Mouse (Mus musculus) hindbrain, embryonic 14.5 days (tissue): ENCODE measurements around the gene Lmx1a. TPM values are rescaled to one million over a fixed set of nuclear protein-coding genes. Genes with fewer than 3 reads are reported as not detected.
A peak's percentile ranks its signal among the peaks of the same experiment; 100 is the strongest.

Source experiments
- ATAC-seq: fragments of 200-750 bp; cut with Nextera tagmentation; 2 replicates; pipeline ENCODE4 v1.8.0; 2017; ENCODE audit warnings: moderate number of reproducible peaks, mild to moderate bottlenecking, moderate TSS enrichment, moderate library complexity; ENCODE audit not compliant: low FRiP score
- DNase-seq: peaks from one replicate; pipeline ENCODE4 v3.0.0-alpha.2; 2015; ENCODE audit warnings: low spot score
- H3K27ac ChIP-seq: fragments of 300-500 bp; sonication (generic); 2 replicates; pipeline ENCODE4 v1.5.1; 2014; ENCODE audit warnings: mild to moderate bottlenecking, moderate library complexity
- H3K27me3 ChIP-seq: fragments of 300-500 bp; sonication (generic); 2 replicates; pipeline ENCODE4 v1.6.1; 2014; ENCODE audit warnings: mild to moderate bottlenecking, low read length, mixed read lengths; ENCODE audit not compliant: control insufficient read depth, insufficient read depth
- H3K36me3 ChIP-seq: fragments of 300-500 bp; sonication (generic); replicated peaks from 2 replicates; pipeline ENCODE4 v1.6.1; 2014; ENCODE audit not compliant: control insufficient read depth, insufficient read depth
- H3K4me1 ChIP-seq: fragments of 300-500 bp; sonication (generic); replicated peaks from 2 replicates; pipeline ENCODE4 v1.6.1; 2014; ENCODE audit warnings: antibody characterized with exemption, low read length, mixed read lengths; ENCODE audit not compliant: control insufficient read depth, insufficient read depth
- H3K4me2 ChIP-seq: fragments of 300-500 bp; sonication (generic); replicated peaks from 2 replicates; pipeline ENCODE4 v1.6.1; 2014; ENCODE audit warnings: mild to moderate bottlenecking, moderate library complexity
- H3K4me3 ChIP-seq: fragments of 300-500 bp; sonication (generic); replicated peaks from 2 replicates; pipeline ENCODE4 v1.5.1; 2014; ENCODE audit warnings: mild to moderate bottlenecking, low read length
- H3K9ac ChIP-seq: fragments of 300-500 bp; sonication (generic); 2 replicates; pipeline ENCODE4 v1.6.1; 2014
- H3K9me3 ChIP-seq: fragments of 300-500 bp; sonication (generic); 2 replicates; pipeline ENCODE4 v1.6.1; 2016; ENCODE audit warnings: low read length; ENCODE audit not compliant: control insufficient read depth
- WGBS: fragments of 180-500 bp; shearing (Covaris S2); extraction: QIAGEN DNeasy Blood & Tissue Kit; methylation state at CpG from one replicate; pipeline ENCODE4 v1.1.7; 2014; 5-methylcytosine and 5-hydroxymethylcytosine counted together
- polyA plus RNA-seq: library from polyadenylated mRNA; unstranded; fragments of >200 nt; fragmentation: Nextera tagmentation; extraction: Ambion mirVana; gene quantifications from 2 replicates; pipeline ENCODE4 v1.2.1, GENCODE M21; 2014

The Lmx1a gene
- polyA plus RNA-seq, 1 experiment from 2014 or later = 3.3 TPM

DNA sequence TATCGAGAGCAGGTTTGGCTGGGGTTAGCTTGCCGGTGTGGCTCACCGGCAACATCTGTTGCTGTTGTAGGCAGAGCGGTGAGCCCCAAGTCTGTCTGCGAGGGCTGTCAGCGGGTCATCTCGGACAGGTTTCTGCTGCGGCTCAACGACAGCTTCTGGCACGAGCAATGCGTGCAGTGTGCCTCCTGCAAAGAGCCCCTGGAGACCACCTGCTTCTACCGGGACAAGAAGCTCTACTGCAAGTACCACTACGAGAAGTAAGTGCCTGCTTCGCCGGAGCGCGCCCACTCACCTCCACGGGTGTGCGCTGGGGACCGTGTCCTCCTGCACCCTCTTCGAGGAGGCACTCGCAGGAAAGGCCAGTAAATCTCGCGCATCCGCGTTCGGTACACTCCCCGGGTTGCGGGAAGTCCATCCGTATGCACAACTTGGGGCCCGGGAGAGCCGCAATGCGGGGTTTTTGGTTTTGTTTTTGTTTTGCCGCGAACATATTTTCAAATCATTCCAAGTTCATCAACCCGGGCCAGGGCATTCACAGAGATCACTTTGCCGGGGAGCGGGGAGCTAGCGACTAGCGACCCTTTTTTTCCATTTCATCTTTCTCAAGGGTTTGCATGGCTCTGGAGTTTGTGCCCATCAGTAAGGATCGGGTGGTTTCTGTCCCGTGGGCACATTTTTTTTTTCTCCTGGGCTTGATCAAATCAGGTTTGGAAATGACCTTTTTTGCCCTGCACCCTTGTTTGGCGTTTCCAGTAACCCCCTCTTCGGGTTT lies 3.1 kb downstream of the Lmx1a start:
- peak overlapping the region; percentile 25 for H3K4me2 ChIP-seq
- peak overlapping the region; percentile 20; the same call in 1 of the 2 replicates for H3K9ac ChIP-seq
- under 1% methylated on average over 44 of the region's 44 CpGs for WGBS

DNA sequence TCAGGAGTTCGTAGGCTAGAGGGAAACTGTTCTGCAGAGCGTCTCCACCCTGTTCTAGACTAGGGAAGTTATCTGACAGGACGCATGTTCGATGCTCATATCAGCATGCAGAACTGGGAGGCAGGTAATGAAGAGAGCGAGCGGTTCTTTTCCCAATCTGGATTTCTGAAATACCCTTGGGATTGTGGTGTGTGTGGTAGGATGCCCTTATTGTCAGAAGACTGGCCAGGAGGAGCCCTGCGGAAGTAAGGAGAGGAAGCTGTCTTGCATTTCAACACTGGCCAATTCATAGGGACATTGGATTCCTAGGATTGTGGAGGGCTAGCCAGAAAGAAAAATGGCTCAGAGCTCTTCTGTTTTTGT lies 3.6 kb downstream of the Lmx1a start:
- Histone ChIP-seq H3K36me3 (no peaks in the 10 kb centered on the region), H3K4me1 (peaks cover 10% of the 10 kb centered on the region), H3K4me2 (no peak overlapping the region), H3K9me3 (no peaks in the 10 kb centered on the region), H3K4me3 (peak overlapping the region; percentile 20; the same call in 1 of the 2 replicates), H3K27me3 (peaks cover 91% of the 10 kb centered on the region), H3K27ac (no peak overlapping the region), H3K9ac (no peak overlapping the region)
- 2% methylated on average over 7 of the region's 7 CpGs for WGBS
- DNase-seq (no peak), ATAC-seq (no peak)

More for the DNA sequence above, 3.1 kb downstream of the Lmx1a start:
- Histone ChIP-seq H3K27ac (0 out of 2 replicates have a peak overlapping the region, but pooled peaks have one; percentile 1), H3K4me1 (peaks cover 10% of the 10 kb centered on the region), H3K4me3 (peak overlapping the region; percentile 20), H3K9me3 (no peaks in the 10 kb centered on the region), H3K27me3 (peaks cover 95% of the 10 kb centered on the region), H3K36me3 (no peaks in the 10 kb centered on the region)
- DNase-seq (no peak), ATAC-seq (no peak)

DNA sequence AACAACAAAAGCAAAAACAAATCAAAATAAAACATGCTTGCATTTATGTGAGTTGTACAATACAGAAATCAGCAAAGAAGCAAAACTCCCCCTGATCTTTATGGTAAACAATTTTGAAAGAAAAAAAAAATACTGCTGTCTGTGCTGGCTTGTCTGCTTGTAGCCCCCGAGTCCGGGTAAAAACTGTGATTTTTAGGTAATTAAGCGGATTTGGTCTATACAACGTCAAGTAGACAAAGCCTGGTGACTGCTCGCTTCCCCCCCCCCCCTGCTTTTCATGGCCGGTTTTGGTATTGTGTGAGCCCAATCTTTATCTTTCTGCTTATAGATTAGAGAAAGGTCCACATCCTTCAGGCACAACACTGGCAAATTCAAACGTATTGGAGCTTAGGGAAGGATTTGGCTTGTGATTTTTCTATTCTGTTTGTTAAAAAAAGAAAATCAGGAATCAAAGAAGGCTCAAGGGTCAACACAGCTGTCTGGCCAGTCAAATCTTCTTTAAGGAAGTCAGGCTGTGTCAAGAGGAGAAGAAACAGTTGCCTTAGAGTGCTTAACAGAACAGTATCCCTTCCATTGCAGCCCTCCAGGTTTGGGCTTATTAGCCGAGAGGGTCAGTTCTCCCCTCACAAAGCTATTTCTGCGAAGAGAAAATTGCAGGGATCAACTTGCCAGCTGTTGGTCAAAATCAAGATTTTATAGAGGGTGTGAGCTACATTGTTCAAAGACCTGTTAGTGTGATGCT lies 4.6 kb downstream of the Lmx1a start:
- DNase-seq (no peak), ATAC-seq (no peak)
- Histone ChIP-seq H3K27ac (no peak overlapping the region; the same call in 1 of the 2 replicates), H3K4me3 (no peak overlapping the region), H3K9me3 (no peaks in the 10 kb centered on the region), H3K27me3 (peaks cover 88% of the 10 kb centered on the region), H3K4me2 (peak overlapping the region; percentile 13; the same call in 1 of the 2 replicates), H3K4me1 (peaks cover 6% of the 10 kb centered on the region), H3K36me3 (no peaks in the 10 kb centered on the region), H3K9ac (no peak overlapping the region)
- WGBS = 1% methylated on average over 9 of the region's 9 CpGs

DNA sequence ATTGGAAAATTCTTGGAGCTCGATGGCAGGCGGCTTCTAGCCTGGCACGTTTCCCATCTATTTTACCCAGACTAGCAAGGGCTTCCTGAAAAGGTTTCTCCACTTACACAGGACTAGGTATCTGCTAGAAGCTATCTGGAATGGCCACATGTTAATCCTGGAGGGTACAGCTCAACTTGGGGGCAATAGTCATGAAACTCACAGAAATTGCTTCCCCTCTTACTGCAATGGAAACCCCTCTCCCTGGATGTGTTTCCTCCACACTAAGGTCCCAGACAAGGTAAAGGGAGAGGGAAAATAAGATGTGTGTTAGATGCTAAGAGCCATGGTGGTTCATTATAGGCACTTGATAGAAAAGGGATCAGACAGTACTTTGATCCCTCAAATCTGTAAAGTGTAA lies 5.7 kb downstream of the Lmx1a start:
- Histone ChIP-seq H3K36me3 (no peaks in the 10 kb centered on the region), H3K27me3 (peaks cover 83% of the 10 kb centered on the region), H3K9me3 (no peaks in the 10 kb centered on the region), H3K4me1 (no peaks in the 10 kb centered on the region), H3K9ac (no peak overlapping the region), H3K4me2 (no peak overlapping the region), H3K27ac (no peak overlapping the region), H3K4me3 (no peak overlapping the region)
- ATAC-seq (no peak), DNase-seq (no peak)
- 19% methylated on average over 3 of the region's 3 CpGs for WGBS

DNA sequence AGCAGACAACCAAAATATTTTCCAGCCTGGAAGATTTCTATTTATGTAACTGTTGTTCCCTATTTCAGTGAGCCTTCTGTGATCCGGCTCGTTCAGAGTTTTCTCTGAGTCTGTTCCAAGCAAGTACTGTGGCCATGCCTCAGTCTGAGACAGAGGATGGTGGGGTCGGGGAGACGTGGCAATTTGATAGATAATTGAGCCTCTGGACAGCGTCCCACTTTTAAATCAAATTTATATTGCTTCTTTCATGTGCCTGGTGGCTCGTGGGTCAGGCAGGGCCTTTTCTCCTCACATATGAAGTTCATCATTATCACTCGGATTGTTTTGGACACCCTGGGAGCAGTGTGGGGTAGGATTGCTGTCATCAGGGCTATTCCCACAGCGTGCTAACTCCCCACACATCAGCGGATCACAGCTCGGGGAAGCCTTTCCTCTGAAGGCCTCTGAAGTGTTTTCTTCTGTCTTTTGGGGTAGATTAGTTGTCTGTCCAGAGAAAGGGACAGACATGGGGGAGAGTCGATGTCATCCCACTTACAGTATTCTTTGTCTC lies 6.9 kb downstream of the Lmx1a start:
- no peak overlapping the region for H3K27ac ChIP-seq
- H3K4me3 ChIP-seq = no peak overlapping the region
- no peaks in the 10 kb centered on the region for H3K36me3 ChIP-seq
- peaks cover 78% of the 10 kb centered on the region for H3K27me3 ChIP-seq
- H3K9me3 ChIP-seq = no peaks in the 10 kb centered on the region
- H3K9ac ChIP-seq = no peak overlapping the region
- WGBS = 36% methylated on average over 11 of the region's 11 CpGs
- DNase-seq (no peak), ATAC-seq (no peak)
- H3K4me1 ChIP-seq = no peaks in the 10 kb centered on the region
- no peak overlapping the region for H3K4me2 ChIP-seq

DNA sequence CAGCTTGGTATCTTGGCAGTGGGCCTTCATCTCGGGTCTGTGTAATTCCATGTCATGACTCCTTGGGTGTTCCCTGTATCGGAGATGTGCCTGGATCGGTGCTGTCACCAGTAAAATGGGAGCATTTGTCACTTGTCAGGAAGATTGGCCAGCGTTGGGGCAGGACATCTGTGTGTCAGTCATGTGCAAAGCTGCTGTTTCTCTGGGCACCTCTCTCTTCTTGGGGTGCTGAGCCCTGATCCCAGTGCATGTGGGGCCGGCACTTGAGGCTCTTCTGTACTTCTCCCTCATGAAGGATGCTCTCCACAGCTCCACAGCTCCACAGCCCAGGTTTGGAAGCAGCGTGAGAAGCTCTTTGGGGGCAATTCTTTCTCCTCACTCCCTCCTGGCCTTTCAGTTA lies 10.7 kb downstream of the Lmx1a start:
- H3K4me3 ChIP-seq = no peak overlapping the region
- H3K27me3 ChIP-seq = peaks cover 44% of the 10 kb centered on the region
- WGBS = 46% methylated on average over 6 of the region's 6 CpGs

DNA sequence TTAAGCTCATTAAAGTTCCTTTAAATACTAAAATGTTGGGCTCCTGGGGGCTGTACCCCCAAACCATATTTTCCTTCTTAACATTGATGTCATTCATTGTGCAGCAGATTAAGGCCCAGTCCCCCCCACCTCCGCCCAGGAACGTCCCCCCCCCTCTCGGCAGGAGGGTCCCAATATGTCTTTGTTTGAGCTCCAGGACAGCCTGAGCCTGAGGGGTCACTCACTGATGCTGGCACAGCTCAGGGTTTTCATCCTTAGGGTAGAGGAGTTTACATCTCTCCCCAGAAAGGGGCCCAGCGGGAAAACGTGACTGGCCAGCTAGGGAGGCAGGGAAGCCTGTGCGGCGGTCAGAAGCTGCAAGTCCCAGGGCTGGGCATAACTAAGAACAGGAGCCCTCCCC lies 11.2 kb downstream of the Lmx1a start:
- peaks cover 39% of the 10 kb centered on the region for H3K27me3 ChIP-seq
- WGBS = 9% methylated on average over 7 of the region's 7 CpGs
- no peak overlapping the region for H3K4me2 ChIP-seq
- DNase-seq (no peak), ATAC-seq (no peak)
- H3K9me3 ChIP-seq = no peaks in the 10 kb centered on the region
- no peaks in the 10 kb centered on the region for H3K36me3 ChIP-seq
- H3K9ac ChIP-seq = no peak overlapping the region
- H3K27ac ChIP-seq = no peak overlapping the region
- no peak overlapping the region for H3K4me3 ChIP-seq
- no peaks in the 10 kb centered on the region for H3K4me1 ChIP-seq

More for the DNA sequence above, 10.7 kb downstream of the Lmx1a start:
- Histone ChIP-seq H3K4me1 (no peaks in the 10 kb centered on the region), H3K9me3 (no peaks in the 10 kb centered on the region), H3K4me2 (no peak overlapping the region), H3K27ac (no peak overlapping the region), H3K9ac (no peak overlapping the region), H3K36me3 (no peaks in the 10 kb centered on the region)
- DNase-seq (no peak), ATAC-seq (no peak)

DNA sequence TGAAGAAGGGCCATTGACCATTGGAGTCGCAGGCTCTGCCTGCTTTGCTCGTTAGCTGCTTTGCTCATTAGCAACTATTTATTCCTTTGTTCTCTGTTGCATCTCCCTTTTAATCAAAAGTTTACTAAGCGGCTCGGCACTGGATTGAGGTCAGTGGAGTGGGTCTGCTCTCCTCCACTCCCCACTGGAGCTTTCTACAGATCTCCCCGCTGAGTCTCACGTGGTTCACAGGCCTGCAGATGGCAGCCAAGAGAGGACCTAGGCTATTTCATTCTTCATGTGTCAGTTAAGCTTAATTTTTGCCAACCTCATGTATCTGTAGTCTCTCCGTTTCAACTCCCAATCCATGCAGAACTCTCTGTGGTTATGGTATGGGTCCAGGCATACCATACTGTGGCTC lies 16.5 kb downstream of the Lmx1a start:
- H3K4me3 ChIP-seq = no peak overlapping the region
- H3K9me3 ChIP-seq = no peaks in the 10 kb centered on the region
- DNase-seq (no peak), ATAC-seq (no peak)
- no peaks in the 10 kb centered on the region for H3K4me1 ChIP-seq
- H3K4me2 ChIP-seq = no peak overlapping the region
- H3K9ac ChIP-seq = no peak overlapping the region
- H3K27ac ChIP-seq = no peak overlapping the region
- WGBS = 77% methylated on average over 7 of the region's 7 CpGs
- H3K36me3 ChIP-seq = no peaks in the 10 kb centered on the region
- H3K27me3 ChIP-seq = 0 out of 2 replicates have a peak, but pooled peaks cover 3% of the 10 kb centered on the region

DNA sequence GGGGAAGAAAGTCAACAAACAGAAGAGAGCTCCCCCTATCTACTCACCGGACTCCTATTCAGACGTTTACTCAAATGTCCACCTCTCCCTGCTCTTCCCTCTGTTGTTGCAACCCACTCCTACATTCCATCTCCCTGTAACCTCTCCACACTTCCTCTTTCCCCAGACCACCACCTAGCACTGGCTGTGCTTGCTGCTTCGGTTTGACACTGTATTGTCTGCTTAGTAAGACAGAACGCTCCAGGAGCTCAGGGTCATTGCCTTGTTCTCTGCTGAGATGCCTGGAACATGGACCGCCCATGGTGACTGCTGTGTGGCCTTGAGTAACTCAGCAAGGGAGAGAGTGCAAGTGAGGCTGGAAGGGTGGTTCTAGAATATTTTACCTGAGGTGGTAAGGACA lies 19.7 kb downstream of the Lmx1a start:
- WGBS = 55% methylated on average over 5 of the region's 5 CpGs
- Histone ChIP-seq H3K9me3 (no peaks in the 10 kb centered on the region), H3K27me3 (no peaks in the 10 kb centered on the region), H3K4me3 (no peak overlapping the region), H3K36me3 (no peaks in the 10 kb centered on the region), H3K4me2 (no peak overlapping the region), H3K27ac (no peak overlapping the region), H3K4me1 (no peaks in the 10 kb centered on the region), H3K9ac (no peak overlapping the region)
- no peak for DNase-seq
- no peak for ATAC-seq
